Mouse (Mus musculus): ENCODE data around the gene Mrpl23.

DNA sequence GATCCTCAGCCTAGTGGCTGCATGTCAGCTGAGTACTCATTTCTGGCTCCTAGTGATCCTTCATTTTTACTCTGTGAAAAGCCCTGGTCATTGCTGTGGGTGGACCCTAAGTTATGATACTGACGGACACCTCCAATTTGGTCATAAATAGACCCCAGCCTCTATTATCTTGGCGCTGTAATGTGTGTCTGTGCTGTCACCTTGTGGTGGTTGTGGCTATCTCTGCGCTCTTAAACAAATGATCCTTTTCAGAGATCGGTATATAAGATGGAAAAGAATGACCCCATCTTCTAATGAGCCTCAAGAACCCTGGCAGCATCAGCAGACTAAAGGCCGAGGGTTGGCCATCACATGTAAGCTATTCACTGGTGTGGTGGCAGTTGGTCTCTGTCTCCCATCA, 46.6 kb downstream of the Mrpl23 start:
- TF ChIP-seq CTCF (IDR thresholded peaks at IDR 0.05 in 2 of 3, conservative IDR thresholded peaks at IDR 0.05 in 1 of 3; ENCODE audit: control insufficient read depth in 1 of 3, insufficient read depth in 1 of 3, low read depth in 2 of 3, low read length in 3 of 3, poor library complexity in 1 of 3, severe bottlenecking in 1 of 3) (no peak), MAFK (IDR thresholded peaks at IDR 0.05; ENCODE audit: borderline replicate concordance, low read depth, low read length) (no peak), ZMIZ1 (IDR thresholded peaks at IDR 0.05; ENCODE audit: low read depth, low read length) (no peak), SMC3 (IDR thresholded peaks at IDR 0.05; ENCODE audit: low read depth, low read length) (no peak), MAX (IDR thresholded peaks at IDR 0.05; ENCODE audit: low read length) (no peak), TAL1 (IDR thresholded peaks at IDR 0.05; ENCODE audit: low read length) (no peak), POLR2A (IDR thresholded peaks at IDR 0.05; ENCODE audit: control insufficient read depth in 1 of 2, insufficient read depth in 1 of 2, low read depth in 1 of 2, low read length in 2 of 2, poor library complexity in 1 of 2) (no peak)
